Mouse (Mus musculus): ENCODE measurements at regions not wholly inside any gene's neighbourhood (a gene's known extent, or its start where the extent isn't known, plus 50 kb on each side); places are given as distances from the start of the nearest gene placed in this dataset.
A peak's percentile ranks its signal among the peaks of the same experiment; 100 is the strongest.

- no peak for DNase-seq
These were observed 876.8 kb downstream of the Hace1 start for GRCm38 (mm10) chr10:46454442-46454841.

GRCm38 (mm10) chr10:46458686-46459085 lies 881.1 kb downstream of the Hace1 start:
- DNase-seq = peak; percentile 8

- no peak for DNase-seq
These were observed 906.0 kb downstream of the Hace1 start for GRCm38 (mm10) chr10:46483656-46484055.
